Mouse (Mus musculus) spleen, adult 2 months (tissue): Measurements from ENCODE around the gene Asb4. TPM values are rescaled to one million over a fixed set of nuclear protein-coding genes. Genes with fewer than 3 reads are reported as not detected.

ENCODE experiments used
- DNase-seq, 2 experiments: peaks; one replicate each; pipeline versions ENCODE4 v3.0.0 to v3.0.0-alpha.2; 2012 to 2021; ENCODE audit warnings: low spot score in 2 of 2, low read depth in 1 of 2
- H3K27ac ChIP-seq: fragments of 200-500 bp; 2 replicates; pipeline ENCODE4 v1.5.1; 2012; ENCODE audit warnings: low read length, inconsistent platforms; ENCODE audit not compliant: insufficient read depth
- H3K27me3 ChIP-seq: fragments of 200-500 bp; 2 replicates; pipeline ENCODE4 v1.6.1; 2012; ENCODE audit warnings: mild to moderate bottlenecking, moderate library complexity, low read length, inconsistent platforms; ENCODE audit not compliant: control insufficient read depth, insufficient read depth
- H3K36me3 ChIP-seq: fragments of 200-500 bp; 2 replicates; pipeline ENCODE4 v1.6.1; 2012; ENCODE audit warnings: mild to moderate bottlenecking, low read length, inconsistent platforms; ENCODE audit not compliant: control insufficient read depth, insufficient read depth
- H3K4me1 ChIP-seq: fragments of 200-500 bp; 2 replicates; pipeline ENCODE4 v1.6.1; 2011; ENCODE audit warnings: inconsistent platforms; ENCODE audit not compliant: control insufficient read depth, insufficient read depth, insufficient read length
- H3K4me3 ChIP-seq: fragments of 200-500 bp; 2 replicates; pipeline ENCODE4 v1.5.1; 2011; ENCODE audit warnings: mild to moderate bottlenecking, inconsistent platforms; ENCODE audit not compliant: insufficient read depth, insufficient read length; ENCODE audit errors: extremely low read depth
- CTCF ChIP-seq: fragments of 200-500 bp; IDR thresholded peaks from 2 replicates; pipeline ENCODE4 v1.5.1; 2011; ENCODE audit warnings: mild to moderate bottlenecking, inconsistent platforms; ENCODE audit not compliant: insufficient read depth, insufficient read length, insufficient replicate concordance; ENCODE audit errors: extremely low read depth
- POLR2A ChIP-seq: fragments of 200-500 bp; IDR thresholded peaks from 2 replicates; pipeline ENCODE4 v1.6.1; 2011; ENCODE audit warnings: low read depth, low read length, inconsistent platforms
- WGBS: fragments of 180-500 bp; shearing (Covaris S2); methylation state at CpG from one replicate; pipeline ENCODE4 v1.1.7; 2018; 5-methylcytosine and 5-hydroxymethylcytosine counted together
- polyA plus RNA-seq: library from polyadenylated mRNA; depleted of rRNA; stranded (reverse); fragments of >200 nt; gene quantifications from 2 replicates; pipeline ENCODE4 v1.2.3, GENCODE M21; 2012; rRNA removed

The Asb4 gene
- polyA plus RNA-seq, 1 experiment, result 0.30 TPM

- Histone ChIP-seq H3K36me3 (no peaks in the 10 kb centered on the region), H3K4me3 (no peak overlapping the region), H3K27me3 (no peaks in the 10 kb centered on the region), H3K4me1 (no peaks in the 10 kb centered on the region), H3K27ac (no peak overlapping the region)
- WGBS, result 87% methylated on average over 10 of the region's 10 CpGs
- DNase-seq, result no peak
- TF ChIP-seq POLR2A (no peak), CTCF (no peak)
Observed at GRCm38 (mm10) chr6:5470480-5471318, 87.5 kb downstream of the Asb4 start.

DNA sequence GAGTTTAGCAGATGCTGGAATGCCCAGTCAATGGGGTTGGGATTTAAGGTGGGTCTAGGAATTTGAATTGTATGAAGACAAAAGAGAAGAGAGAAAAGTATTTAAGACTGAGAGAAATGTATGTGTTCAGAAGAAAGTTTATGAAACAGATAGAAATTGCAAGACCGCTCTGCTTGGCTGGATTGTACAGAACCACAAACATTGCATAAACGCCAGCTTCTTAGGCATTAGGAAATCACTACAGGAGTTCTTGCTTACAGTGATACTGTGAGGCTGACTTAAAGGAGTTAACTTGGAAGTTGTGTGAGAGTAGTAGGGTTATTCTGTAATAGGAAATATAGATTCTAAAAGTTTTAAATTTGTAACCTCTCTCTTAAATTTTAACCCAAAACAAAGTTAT is 89.5 kb downstream of the Asb4 start:
- no peaks in the 10 kb centered on the region for H3K27me3 ChIP-seq
- no peaks in the 10 kb centered on the region for H3K36me3 ChIP-seq
- no peak overlapping the region for H3K27ac ChIP-seq
- no peak overlapping the region for H3K4me3 ChIP-seq
- TF ChIP-seq POLR2A, result no peak
- no peak for DNase-seq
- WGBS, result 94% methylated on average over 2 of the region's 2 CpGs
- no peaks in the 10 kb centered on the region for H3K4me1 ChIP-seq

DNA sequence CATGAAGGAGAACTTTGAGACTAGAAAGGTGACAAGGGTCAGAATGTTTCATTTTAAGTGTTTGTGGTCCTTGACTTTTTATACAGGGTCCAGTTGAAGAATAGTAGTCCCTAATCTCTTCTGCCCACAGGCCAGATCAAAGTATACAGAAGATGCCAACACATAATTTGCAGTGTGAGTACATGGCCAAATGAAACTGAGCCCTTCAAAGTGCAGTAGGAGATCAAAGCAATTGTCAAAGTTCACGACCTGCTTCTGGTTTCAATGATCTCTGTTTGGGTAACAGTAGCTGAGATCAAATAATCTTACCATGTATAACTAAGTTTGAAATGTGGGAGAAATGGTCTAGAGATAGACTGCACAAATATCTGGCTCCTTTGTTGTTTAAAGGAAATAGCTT is 90.8 kb downstream of the Asb4 start:
- Histone ChIP-seq H3K27me3 (no peaks in the 10 kb centered on the region), H3K4me3 (no peak overlapping the region), H3K4me1 (no peaks in the 10 kb centered on the region), H3K27ac (no peak overlapping the region), H3K36me3 (no peaks in the 10 kb centered on the region)
- WGBS, result 48% methylated on average over 1 of the region's 1 CpGs
- TF ChIP-seq CTCF (no peak), POLR2A (no peak)
- DNase-seq, result no peak

GRCm38 (mm10) chr6:5481066-5481465 is 97.9 kb downstream of the Asb4 start:
- no peak for DNase-seq
- no peak overlapping the region for H3K4me3 ChIP-seq
- 92% methylated on average over 2 of the region's 2 CpGs for WGBS
- H3K4me1 ChIP-seq, result no peaks in the 10 kb centered on the region
- TF ChIP-seq POLR2A, result no peak
- no peak for TF ChIP-seq CTCF
- no peaks in the 10 kb centered on the region for H3K36me3 ChIP-seq
- H3K27me3 ChIP-seq, result no peaks in the 10 kb centered on the region
- no peak overlapping the region for H3K27ac ChIP-seq

DNA sequence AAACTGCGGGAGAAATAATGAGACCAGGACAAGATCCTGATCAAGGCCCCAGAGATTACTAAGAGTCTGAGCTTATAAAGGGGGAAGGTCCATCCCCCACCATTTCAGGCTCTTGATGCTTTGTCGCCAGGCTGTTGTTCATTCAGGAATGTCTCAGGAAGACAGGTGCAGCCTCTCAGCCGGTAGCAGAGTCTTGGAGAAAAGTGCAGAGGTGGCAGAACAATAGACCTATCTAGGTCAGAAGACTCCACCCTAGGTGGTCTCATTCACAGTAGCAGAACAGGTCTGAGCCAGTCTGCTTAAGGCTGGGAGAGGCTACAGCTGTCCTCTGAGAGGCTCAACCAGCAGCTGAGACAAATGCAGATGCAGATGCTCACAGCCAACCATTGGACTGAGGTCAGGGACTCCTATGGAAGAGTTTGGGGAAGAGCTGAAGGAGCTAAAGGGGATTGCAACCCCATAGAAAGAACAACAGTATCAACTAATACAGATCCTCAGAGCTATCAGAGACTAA is 99.1 kb downstream of the Asb4 start:
- Histone ChIP-seq H3K27me3 (no peaks in the 10 kb centered on the region), H3K36me3 (no peaks in the 10 kb centered on the region), H3K4me3 (no peak overlapping the region), H3K4me1 (no peaks in the 10 kb centered on the region), H3K27ac (no peak overlapping the region)
- TF ChIP-seq CTCF (no peak), POLR2A (no peak)
- WGBS, result 89% methylated on average over 3 of the region's 3 CpGs
- DNase-seq, result no peak

Other genes starting within 250 kb of the Asb4 start
- 0.15 and 0.29 TPM in 2 replicates for gene Pon1, start 189.4 kb upstream of the Asb4 start, polyA plus RNA-seq
- gene Pon3, start 127.1 kb upstream of the Asb4 start, polyA plus RNA-seq, result 2.1 and 2.7 TPM in 2 replicates
- 9.3 and 10.4 TPM in 2 replicates for gene Pon2, start 84.9 kb upstream of the Asb4 start, polyA plus RNA-seq
- 14.0 and 17.8 TPM in 2 replicates for gene Pdk4, start 112.9 kb downstream of the Asb4 start, polyA plus RNA-seq